Mouse (Mus musculus) cerebellum, adult 9-10 months (tissue): ENCODE measurements around the gene Disp3.

Source experiments
- DNase-seq: peaks from one replicate; pipeline ENCODE4 v3.0.0; 2022

The Disp3 gene

DNA sequence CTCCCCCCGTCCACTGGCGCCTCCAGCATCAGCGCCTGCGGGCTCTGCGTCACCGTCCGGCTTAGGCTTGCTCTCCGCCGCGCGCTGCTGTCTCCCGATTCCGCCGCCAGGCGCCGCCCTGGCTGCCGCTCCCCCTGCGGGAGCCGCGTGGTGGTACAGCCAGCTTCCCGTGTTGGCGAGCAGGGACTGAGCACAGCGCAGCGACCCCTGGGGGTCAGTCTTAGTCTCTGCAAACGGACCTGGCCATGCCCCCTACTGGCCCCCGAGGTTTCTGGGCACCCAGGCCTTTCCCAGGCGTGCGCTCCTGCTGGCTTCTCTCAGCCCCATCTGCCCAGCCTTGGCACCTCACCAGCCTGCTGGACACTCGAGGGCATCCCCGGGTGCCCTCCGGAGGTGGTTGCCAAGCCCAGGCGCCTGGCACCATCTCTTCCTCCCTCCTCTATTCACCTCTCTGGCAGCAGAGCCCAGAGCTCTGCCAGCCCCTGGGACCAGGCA is 337 bp upstream of the Disp3 start:
- DNase-seq: peak; percentile 99

DNA sequence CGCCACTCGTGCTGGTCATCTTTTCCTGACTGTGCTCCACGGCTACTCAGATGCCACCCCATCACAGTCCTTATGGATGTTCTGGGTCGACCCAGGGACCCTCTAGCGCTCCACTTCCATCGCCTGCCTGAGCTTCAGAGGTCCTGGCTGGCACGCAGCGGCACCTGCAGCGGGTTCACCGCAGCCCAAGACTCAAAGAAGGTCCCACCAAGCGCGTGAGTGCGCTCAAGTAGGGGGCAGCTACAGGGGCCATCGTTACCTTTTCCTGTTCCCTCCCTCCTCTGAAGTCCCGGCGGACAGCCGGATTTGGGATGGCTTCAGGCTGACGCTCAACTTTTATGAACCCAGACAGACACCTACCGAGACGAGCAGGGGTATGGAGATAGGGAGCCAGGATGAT is 724 bp downstream of the Disp3 start:
- no peak for DNase-seq

DNA sequence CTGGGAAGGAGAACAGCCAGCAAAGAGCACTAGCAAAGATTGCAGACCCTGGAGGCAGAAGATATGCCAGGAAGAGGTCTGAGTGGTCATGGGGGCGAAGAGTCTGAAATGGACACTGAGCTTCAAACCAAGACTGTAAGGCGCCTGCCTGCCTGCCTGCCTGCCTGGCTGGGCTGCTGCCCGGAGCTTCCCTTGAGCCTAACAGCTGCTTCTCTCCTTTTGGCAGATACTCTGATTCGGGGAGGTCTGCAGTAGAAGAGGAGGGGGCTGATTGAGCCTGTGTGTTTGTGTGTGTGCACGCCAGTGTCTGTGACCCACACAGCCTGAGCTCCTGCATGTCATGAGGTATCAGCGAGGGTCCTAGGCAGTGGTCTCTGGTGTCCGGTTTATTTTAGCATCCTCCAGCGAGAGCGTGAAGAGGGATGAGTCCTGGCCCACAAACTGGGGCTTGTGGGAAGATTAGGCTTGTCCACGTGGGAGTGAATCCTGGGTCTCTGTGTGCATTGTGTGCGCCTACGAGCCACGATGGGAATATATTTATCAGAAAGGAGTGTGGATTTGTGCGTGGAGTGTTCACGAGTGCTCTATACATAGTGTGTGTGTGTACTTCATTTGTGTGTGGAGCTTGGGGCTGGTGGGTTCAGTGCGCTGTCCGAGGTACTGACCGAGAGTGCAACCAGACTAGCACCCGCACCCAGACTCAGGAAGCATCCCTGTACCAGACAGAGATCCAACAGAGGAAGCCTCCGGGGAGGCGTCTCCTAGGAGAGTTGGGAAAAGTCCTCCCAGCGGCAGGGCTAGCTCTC is 1.3 kb downstream of the Disp3 start:
- DNase-seq: no peak

DNA sequence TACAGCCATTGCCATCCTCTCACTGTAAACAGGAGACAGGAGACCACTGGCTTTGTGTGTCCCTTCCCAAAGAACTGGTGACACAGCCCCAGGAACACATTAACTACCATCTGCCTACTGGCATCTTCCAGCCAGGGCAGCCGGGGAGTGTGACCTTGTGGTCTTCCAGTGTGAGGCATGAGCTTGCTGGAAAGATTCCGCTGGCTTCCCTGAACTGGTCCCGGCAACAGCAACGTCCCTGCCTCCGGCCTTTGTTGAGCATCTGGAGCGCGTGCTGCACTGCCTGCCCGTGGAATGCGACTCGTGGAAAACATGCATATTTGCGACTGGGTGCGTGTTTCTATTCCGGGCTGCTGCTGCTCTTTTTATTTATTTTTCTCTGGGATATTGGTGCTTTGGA is 3.5 kb downstream of the Disp3 start:
- DNase-seq: no peak

DNA sequence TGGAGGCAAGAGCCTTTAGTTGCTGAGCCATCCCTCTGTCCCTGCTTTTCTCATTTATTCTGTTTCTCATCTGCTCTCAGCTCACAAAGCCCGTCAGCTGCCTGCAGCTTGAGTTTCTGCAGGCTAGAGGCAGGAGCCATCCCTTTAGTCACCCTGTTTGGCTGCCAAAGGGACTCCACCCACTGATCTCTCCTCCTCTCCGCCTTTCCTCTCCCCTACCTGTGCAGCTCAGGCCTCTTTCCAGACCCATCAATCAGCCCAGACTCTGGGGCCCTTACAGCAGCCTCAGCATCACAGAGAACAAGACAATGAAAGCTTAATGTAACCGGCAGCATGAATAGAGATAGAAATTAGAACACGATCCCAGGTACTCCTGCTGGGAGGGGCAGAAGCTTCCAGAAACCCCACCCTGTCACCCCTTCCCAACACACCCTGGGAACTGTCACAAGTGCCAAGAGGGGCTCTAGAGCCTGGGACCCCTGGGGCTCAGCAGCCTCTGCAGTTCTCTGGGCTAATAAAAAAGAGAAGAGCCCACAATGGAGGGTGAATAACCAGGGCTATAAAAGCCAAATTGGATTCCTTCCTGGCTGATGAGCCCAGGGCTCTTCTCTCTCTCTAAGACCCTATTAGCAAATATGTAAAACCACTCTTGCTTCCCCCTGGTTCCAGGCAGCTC is 10.8 kb downstream of the Disp3 start:
- no peak for DNase-seq

DNA sequence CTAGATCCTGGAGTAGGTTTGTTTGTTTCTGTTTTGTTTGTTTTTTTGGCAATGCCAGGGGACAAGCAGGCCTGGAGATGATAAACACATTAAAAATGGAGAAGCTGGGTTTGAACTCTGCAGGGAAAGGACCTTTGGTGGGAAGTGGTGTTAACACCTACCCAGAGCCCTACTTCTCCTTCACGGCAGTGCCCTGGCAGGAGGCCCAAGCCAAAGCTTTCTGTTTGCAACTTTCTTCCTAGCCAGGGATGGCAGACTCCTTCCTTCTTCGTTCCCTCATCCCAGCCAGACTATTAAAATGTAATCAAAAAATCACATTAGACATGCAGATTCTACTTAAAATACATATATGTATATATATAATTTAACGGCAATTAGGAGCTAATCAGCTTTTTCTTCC is 13.1 kb downstream of the Disp3 start:
- no peak for DNase-seq

DNA sequence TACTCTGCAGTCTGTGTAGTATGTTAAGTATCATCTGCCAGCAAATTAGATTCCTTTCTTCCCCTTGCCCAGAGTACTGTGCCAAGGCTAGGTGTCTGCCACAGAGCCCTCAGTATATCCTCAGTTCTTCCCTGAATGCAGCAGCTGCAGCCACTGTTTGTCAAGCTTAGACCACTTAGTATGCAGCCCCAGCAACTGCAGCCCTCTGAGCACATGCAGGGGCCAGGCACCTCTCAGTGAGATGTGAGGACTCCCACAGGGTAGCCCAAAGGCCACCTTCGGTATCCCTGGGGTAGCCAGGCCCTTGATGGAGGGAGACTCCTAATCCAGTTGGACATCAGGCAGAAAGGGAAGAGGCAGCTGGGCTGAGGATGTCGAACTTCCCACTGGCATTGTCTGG is 14.5 kb downstream of the Disp3 start:
- DNase-seq: no peak

DNA sequence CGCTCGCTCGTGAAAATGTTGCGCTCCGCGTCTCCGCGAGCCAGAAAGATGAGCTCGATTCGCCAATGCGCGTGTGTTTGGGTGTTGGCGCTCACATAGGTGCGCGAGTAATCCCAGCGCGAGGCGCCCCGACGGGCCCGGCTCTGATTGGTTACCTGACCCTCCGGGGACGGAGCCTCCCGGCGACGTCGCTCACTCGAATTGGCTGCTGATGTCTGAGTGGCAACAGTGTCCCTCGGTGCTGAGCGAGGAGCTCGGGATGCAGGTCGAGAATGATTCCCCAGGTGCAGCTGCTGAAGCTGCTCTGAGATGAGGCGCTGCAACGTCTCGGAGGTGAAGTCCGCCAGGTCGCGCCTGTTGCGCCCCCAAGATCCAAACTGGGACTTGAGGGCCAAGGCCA is 16.1 kb downstream of the Disp3 start:
- no peak for DNase-seq

DNA sequence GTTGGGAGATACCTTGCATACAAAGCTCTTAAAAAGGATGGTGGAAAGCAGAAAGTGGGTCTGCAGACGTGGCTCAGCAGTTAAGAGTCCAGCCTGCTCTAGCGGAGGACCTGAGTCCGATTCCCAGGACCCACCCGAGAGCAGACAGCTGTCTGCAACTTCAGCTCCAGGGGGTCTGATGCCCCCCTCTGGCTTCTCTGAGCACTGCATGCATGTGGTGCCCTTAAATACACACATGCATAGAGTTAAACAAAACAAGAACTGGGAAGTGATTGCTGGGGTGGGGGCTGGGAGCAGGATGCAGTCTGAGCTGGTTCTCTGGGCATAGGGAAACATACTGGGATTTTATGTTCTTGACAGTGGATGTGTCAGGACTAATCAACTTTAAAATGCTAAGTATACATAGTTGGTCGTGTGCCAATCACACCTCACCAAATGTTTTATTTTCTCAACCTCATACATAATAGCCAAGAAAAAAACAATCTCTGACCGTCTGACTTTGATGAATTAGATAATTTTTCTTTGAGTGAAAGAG is 20.7 kb downstream of the Disp3 start:
- DNase-seq: no peak

DNA sequence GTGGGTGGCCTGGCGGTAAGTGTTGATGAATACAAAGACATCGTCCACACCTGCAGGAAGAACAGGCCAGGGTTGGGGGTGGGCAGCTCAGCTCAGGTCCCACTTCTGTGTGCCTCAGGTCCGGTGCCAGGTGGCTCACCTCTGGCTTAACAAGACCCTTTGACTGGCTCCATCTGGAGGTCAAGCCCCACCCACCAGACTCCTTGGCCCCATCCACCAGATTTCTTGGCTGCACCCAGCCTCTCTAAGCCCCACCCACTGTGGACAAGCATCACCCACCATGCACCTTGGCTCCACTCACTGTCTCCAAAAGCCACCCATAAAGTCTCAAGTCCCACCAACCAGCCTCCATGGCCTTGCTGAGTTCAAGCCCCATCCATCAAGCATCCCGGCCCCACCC is 27.8 kb downstream of the Disp3 start:
- DNase-seq: no peak

DNA sequence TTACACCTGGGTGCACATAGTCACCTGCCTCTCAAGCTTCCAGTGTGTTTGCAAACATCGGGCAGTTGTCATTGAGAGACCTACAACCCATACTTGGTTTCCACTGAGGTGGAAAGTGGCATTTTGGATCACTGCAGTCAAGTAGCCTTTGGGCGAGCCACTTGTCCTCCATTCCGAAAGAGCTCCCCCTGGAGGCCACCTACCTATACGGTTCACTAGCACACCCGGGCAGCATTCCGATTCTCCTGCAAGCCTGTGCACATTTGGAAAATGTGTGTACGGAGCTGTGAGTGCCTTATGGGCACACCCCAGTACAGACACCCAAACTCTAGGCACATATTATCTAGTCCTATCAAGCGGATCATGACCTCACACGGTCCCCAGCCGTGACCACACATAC is 38.4 kb downstream of the Disp3 start:
- DNase-seq: no peak

DNA sequence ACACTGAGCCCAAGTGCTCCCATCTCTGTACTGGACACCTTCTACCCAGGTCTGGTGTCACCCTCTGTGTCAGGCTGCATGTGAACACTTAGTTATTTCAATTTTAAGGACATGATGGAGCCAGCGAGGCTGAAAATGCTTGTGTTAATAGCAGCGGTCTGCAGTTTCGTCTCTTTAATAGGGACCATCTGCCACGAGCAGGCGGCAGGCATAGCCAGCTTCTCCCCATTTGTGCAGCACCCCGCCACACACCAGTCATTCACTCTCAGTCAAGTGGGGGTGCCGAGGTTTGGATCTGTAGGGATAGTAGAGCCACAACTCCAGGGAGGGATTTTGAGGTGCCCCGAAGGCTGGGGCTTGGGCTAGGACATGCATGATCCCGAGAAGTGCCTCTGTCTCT is 47.4 kb downstream of the Disp3 start:
- DNase-seq: no peak

DNA sequence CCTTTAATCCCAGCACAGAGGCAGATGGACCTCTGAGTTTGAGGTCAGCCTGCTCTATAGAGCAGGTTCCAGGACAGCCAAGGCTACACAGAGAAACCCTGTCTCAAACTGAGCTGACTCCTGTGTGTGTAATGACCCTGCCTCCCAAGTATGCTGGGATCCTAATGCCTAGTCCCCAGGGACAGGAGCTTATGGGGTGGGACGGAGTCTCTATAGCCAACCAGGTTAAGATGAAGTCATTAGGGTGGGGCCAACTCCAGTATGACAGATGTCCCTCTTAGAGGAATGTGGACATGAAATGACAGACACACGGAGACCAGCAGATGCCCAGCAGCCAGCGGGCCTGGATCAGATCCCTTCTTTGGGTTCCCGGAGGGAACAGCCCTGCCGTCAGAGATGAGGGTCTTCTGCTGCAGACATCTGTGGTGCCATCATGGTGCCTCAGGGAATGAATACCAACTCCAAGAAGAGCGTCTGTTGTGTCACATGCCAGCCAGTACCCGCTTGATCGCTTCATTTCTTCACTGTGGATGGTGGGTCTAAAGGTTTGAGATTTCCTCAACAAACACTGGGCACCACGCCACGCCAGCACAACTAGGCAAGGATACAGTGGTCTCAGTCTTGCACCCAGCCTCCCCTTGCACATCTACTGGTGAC is 48.2 kb downstream of the Disp3 start:
- DNase-seq: no peak

DNA sequence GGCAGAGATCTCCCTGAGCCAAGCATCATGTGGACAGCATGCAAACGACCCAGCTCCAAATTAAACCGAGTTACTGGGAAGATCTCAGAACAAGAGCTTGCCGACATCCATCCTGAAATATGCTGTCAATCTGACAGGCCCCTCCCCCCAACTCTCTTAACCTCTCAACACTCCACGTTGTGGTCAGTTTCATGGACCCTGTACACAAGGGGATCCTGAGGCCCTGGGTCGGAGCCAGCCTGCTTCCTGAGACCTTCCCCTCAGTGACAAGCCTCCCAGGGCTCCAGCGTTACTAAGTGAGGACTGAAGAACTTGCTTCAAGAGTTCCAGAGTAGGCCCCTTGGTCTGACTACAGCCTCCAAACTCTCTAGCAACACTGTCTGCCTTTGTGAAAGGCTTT is 48.8 kb downstream of the Disp3 start:
- DNase-seq: no peak

DNA sequence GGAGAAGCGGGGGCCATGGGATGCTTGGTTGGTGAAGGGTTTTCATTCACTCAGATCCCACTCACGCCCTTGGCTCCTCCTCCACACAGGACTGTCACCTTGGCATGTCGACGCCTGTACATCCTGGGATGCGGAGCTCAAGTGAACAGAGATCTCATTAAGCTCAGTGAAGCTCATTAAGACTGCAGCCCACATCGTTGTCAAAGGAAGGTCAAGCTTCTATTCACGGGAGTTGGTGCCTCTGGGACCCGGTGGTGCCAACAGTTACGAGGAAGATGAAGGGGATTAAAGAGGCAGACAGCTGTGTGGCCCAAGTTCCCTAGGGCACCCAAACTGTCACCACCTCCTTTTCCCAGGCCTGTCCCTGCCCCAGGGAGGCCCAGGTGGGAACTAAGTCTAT is 49.5 kb downstream of the Disp3 start:
- no peak for DNase-seq

DNA sequence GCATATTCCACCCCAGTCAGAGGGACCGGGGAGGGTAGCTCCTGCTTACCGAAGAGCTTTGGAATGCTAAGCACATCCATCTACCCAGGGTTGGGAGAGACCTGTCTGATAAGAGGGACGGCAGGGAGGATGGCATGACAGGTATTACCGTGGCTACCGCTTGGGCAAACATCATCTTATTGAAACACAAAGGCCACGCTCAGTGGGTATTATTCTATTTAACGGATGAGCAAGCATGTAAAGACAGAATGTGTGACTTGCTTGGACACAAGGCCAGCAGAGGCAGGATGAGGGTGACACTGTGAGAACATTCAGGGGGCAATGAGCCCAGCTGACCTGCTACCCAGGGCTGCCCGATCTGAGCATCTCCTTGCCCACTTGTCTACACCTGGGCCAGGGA is 51.1 kb downstream of the Disp3 start:
- no peak for DNase-seq

DNA sequence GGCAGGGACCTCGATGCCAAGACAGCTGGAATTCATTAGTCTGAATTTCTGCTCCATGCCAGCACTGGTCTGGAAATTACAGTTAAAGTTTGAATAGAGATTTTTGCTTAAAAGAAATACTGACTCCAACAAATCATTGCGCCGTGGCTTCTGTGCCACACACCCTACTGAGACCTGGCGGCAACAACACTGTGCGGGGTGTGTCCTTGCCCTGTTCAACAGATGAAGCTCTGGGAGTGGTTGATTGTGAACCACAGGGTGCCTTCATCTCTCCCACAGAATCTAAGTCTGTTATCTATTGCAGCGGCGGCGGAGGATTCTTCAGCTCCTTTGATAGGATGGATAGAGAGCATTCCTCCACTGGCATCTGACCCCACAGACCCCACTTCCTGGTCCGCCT is 54.7 kb downstream of the Disp3 start:
- DNase-seq: no peak

DNA sequence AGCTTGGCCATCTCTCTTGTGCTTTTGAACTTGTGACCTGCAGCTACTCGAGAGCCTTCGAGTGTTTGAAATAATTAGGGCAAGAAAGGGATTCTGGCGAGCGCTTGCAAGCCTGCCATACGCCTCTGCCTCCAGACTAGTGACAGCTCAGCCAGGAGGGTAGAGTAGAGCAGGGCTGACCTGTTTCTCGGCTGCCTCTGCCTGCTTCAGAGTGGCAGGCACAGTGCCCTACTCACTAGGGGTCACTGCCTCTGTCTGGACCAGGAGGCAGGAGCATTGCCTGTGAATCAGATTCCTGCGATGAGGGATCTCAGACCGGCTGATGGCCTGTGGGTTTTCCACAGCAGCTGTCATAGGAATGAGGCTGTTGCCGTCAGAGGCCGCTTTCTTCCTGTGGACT is 55.1 kb downstream of the Disp3 start:
- no peak for DNase-seq

DNA sequence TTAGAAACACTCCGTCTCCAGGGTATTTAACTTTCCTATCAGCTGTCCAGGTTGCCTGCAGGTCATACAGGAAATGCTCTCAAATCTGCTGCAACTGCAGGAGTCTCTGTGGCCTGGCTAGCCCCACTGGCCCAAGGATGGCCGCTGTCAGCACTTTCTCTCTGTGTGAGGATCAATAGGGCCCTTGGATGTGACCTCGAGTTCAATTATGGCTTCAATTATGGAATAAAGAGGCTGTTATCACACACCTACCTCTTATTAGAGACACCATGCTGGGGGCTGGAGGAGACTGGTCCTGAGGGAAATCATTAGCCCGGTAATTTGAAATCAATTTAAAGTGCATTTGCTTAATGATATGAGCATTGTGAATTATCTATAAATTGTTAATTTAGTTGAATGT is 55.6 kb downstream of the Disp3 start:
- no peak for DNase-seq

DNA sequence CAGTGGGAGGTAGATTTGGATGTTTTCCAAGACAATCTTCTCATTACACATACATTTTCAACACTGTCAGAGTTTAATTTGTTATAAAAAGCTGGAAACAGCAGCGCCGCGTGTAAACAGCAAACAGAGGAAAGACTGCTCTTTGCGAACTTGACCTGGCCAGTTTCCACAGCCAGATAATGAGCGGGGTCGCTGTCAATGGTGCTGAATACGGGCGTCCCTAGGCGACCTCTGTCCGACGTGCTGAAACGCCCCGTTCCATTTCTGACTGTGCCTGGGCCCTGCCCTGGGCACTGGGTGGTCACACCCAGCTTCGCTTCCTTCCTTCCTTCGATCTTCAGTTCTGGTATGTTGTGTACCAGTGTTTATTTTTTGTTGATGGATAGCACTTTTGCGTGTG is 58.1 kb downstream of the Disp3 start:
- no peak for DNase-seq

DNA sequence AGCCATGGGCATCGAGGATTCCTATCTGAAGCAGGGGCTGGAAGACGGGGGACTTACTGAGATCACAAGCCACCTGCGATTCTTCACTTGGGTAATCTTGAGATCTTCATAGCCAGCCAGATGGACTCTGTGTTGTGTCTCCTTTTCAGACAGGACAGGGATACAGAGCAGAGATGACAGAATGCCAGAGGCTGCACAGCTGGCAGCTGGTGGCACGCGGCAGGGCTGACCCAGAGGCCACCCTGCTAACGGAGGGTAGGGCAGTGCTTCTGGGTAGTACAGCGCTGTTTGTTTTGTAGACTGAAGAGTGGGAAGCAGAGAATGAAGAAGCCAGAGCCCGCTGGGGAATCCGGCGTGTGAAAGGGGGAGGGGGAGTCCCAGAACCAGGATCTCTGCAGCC is 64.8 kb downstream of the Disp3 start:
- DNase-seq: no peak

DNA sequence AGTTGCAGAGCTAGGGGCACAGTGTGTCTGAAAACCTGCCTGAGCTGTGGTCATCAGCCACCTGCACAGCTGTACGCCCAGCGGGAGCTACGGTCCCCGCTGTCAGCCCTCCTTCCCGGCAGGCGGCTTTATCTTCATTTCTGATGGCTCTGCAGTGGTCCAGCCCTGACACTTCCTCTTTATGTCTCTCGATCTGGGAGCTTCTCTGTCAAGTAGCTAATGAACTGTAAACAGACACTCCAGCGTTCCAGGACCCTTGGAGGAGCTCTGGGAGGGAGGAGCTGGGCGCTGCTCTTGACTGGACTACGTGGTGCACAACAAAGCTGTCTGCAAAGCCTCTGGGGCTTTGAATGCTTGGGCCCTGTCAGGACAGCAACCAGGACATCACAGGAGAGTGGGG is 67.1 kb downstream of the Disp3 start:
- DNase-seq: no peak

DNA sequence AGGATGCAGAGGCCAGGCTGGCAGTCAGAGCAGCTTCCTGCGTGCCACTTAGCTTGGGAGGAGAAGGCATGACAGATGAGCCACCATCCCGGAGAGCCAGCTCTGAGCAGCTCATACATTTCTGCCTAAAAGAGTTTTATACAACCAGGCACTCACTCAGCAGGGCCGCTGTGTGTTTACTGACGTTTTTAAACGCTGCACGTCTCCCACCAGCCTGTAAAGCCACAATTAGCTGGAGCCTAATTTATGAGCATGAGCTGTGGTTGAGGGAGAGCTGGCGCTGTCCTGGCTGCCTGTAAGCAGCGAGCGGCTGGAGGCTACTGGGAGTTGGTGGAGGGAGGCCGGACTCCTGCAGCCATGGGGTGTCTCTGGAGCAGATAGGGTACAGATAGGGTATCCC is 69.5 kb downstream of the Disp3 start:
- DNase-seq: no peak
